Mouse (Mus musculus) neural tube, embryonic 12.5 days (tissue): ENCODE data around the gene Cldn4. TPM values are rescaled to one million over a fixed set of nuclear protein-coding genes. Genes with fewer than 3 reads are reported as not detected.
A peak's percentile ranks its signal among the peaks of the same experiment; 100 is the strongest.

Experiments
- ATAC-seq: fragments of 200-750 bp; cut with Nextera tagmentation; 2 replicates; pipeline ENCODE4 v1.8.0; 2017; ENCODE audit warnings: low read depth, mild to moderate bottlenecking, moderate TSS enrichment, moderate library complexity; ENCODE audit not compliant: low FRiP score
- H3K27ac ChIP-seq: fragments of 300-500 bp; sonication (generic); 2 replicates; pipeline ENCODE4 v1.5.1; 2016
- H3K27me3 ChIP-seq: fragments of 300-500 bp; sonication (generic); replicated peaks from 2 replicates; pipeline ENCODE4 v1.6.1; 2016; ENCODE audit warnings: mild to moderate bottlenecking
- H3K36me3 ChIP-seq: fragments of 300-500 bp; sonication (generic); 2 replicates; pipeline ENCODE4 v1.6.1; 2016; ENCODE audit warnings: mild to moderate bottlenecking
- H3K4me1 ChIP-seq: fragments of 300-500 bp; sonication (generic); 2 replicates; pipeline ENCODE4 v1.6.1; 2016
- H3K4me2 ChIP-seq: fragments of 300-500 bp; sonication (generic); replicated peaks from 2 replicates; pipeline ENCODE4 v1.6.1; 2016; ENCODE audit warnings: mild to moderate bottlenecking
- H3K4me3 ChIP-seq: fragments of 300-500 bp; sonication (generic); 2 replicates; pipeline ENCODE4 v1.5.1; 2016
- H3K9ac ChIP-seq: fragments of 300-500 bp; sonication (generic); 2 replicates; pipeline ENCODE4 v1.6.1; 2016; ENCODE audit warnings: mild to moderate bottlenecking
- H3K9me3 ChIP-seq: fragments of 300-500 bp; sonication (generic); 2 replicates; pipeline ENCODE4 v1.6.1; 2016; ENCODE audit warnings: mild to moderate bottlenecking
- WGBS: fragments of 180-500 bp; shearing (Covaris S2); methylation state at CpG from one replicate; pipeline ENCODE4 v1.1.7; 2016; 5-methylcytosine and 5-hydroxymethylcytosine counted together
- polyA plus RNA-seq: library from polyadenylated mRNA; unstranded; fragments of >200 nt; fragmentation: Nextera tagmentation; extraction: Ambion mirVana; gene quantifications from 2 replicates; pipeline ENCODE4 v1.2.1, GENCODE M21; 2016

Cldn4 gene
- 2.0 and 2.1 TPM in 2 replicates for polyA plus RNA-seq

DNA sequence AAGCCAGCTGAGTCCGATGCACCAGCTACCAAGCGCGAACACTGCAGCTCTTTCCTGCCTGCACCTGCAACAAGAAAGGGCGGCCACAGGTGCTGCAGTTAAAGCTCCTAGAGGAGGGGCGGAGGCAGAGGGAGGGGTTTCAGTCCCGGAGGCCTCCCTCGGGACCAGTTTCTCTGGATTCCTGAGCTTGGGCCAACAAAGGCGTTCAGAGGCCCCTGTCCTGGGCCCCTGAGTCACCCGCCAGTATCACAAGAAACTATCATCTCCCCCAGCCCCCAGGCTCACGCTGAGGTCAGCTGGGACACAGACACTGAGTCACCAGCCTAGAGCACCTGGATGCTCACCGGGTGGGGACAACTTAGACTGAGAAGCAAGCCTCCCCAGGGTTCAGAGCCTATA lies at the start of gene Cldn4:
Gene Cldn4, minus strand, starts transcription at position 78 of the 399 bp plus-strand sequence.
- Histone ChIP-seq H3K27ac (no peak within 1 kb of the TSS), H3K36me3 (no peaks in the 10 kb centered on the region), H3K9me3 (no peaks in the 10 kb centered on the region), H3K4me3 (0 out of 2 replicates have a peak within 1 kb of the TSS, but pooled peaks have one; percentile 1), H3K4me1 (peaks cover 5% of the 10 kb centered on the region; the same call in 1 of the 2 replicates), H3K9ac (no peak within 1 kb of the TSS), H3K27me3 (peaks cover 37% of the 10 kb centered on the region), H3K4me2 (peak within 1 kb of the TSS; percentile 36)
- 8% methylated on average over 11 of the region's 11 CpGs for WGBS
- no peak for ATAC-seq

DNA sequence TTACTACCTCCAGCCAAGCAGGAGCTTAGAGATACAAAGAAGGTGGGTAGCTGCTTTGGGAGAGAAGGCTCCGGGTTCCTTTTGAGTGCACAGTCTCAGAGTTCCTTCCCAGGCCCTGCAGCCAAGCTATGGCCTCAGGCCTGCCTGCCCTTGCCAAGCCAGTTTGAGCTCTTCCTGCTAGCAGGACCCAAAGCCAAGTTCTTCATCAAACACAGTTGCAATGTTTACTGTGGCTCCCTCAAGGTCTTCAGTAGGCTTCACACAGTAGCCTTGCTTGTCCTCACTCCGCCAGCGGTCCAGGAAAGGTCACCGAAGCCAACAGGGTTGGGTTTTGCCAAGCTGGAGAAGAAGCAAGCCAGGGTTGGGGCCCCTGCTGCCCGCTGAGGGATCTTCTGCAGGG lies 45.8 kb upstream of the Cldn4 start:
- no peak overlapping the region for H3K9ac ChIP-seq
- H3K4me2 ChIP-seq: no peak overlapping the region
- H3K9me3 ChIP-seq: no peaks in the 10 kb centered on the region
- H3K4me3 ChIP-seq: no peak overlapping the region
- no peak overlapping the region for H3K27ac ChIP-seq
- no peaks in the 10 kb centered on the region for H3K36me3 ChIP-seq
- H3K4me1 ChIP-seq: no peaks in the 10 kb centered on the region
- ATAC-seq: no peak
- 86% methylated on average over 5 of the region's 5 CpGs for WGBS
- peaks cover 13% of the 10 kb centered on the region for H3K27me3 ChIP-seq

DNA sequence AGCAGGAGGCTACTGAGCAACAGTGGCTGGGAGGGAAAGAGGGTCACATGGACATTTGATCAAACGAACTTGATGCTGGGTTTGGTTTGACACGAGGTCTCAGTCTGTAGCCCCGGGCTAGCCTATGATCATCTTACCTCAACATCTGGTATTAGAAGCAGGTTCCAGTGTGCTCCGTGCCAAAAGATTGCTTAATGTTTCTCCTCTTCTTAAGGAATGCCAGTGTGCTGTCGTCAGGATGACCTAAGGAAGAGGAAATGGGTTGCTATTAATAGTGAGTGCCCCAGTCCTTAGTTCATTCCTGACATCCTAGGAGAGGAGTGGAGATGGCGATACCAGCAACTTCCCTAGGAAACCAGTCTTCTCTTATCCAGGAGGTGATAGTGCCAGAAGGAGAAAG lies 43.0 kb upstream of the Cldn4 start:
- Histone ChIP-seq H3K4me1 (peaks cover 18% of the 10 kb centered on the region), H3K9me3 (no peaks in the 10 kb centered on the region), H3K27ac (no peak overlapping the region), H3K4me2 (no peak overlapping the region), H3K27me3 (peaks cover 41% of the 10 kb centered on the region), H3K9ac (no peak overlapping the region), H3K4me3 (no peak overlapping the region), H3K36me3 (no peaks in the 10 kb centered on the region)
- WGBS: 78% methylated on average over 6 of the region's 6 CpGs
- ATAC-seq: no peak

DNA sequence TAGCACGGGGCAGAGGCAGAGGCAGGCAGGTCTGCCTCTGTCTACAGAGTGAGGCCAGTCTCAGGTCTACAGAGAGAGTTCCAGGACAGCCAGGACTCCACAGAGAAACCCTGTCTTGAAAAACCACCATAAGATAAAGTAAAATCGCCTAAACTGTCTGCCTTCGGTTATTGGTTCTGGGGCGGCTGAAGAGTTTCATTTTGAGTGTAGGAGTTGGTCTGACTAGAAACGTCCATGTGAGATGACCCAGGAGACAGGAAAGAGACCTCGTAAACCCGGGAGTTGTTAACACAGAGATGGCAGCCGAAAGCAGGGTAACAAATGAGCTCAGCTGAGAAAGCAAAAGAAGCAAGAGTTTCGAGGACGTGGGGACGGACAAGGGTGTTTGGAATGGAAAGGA lies 42.4 kb upstream of the Cldn4 start:
- no peak overlapping the region for H3K4me3 ChIP-seq
- no peak overlapping the region for H3K9ac ChIP-seq
- peaks cover 19% of the 10 kb centered on the region for H3K4me1 ChIP-seq
- no peaks in the 10 kb centered on the region for H3K36me3 ChIP-seq
- no peak overlapping the region for H3K27ac ChIP-seq
- no peaks in the 10 kb centered on the region for H3K9me3 ChIP-seq
- ATAC-seq: no peak
- WGBS: 57% methylated on average over 11 of the region's 11 CpGs
- H3K27me3 ChIP-seq: peaks cover 47% of the 10 kb centered on the region
- no peak overlapping the region for H3K4me2 ChIP-seq

DNA sequence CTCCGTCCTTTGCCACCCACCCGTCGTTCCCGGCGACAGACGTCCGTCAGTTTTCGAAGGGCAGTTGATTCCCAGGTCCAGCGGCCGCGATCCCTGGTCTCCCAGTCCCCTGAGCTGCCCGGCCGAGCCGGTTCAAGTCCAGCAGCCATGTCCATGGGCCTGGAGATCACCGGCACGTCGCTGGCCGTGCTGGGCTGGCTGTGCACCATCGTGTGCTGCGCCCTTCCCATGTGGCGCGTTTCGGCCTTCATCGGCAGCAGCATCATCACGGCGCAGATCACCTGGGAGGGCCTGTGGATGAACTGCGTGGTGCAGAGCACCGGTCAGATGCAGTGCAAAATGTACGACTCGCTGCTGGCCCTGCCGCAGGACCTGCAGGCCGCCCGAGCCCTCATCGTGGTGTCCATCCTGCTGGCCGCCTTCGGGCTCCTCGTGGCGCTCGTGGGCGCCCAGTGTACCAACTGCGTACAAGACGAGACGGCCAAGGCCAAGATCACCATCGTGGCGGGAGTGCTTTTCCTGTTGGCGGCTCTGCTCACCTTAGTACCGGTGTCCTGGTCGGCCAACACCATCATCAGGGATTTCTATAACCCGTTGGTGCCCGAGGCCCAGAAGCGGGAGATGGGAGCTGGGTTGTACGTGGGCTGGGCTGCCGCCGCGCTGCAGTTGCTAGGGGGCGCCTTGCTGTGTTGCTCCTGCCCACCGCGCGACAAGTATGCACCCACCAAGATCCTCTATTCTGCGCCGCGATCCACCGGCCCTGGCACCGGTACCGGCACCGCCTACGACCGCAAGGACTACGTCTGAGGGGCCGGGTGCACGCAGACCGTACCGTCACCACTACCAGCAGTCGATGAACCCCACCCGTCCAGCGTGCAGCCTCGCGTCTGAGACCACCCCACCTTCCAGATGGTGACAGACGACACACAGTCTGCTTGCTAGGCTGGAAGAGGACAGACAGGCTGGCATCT lies 39.8 kb upstream of the Cldn4 start:
- H3K27me3 ChIP-seq: peaks cover 49% of the 10 kb centered on the region
- ATAC-seq: no peak

DNA sequence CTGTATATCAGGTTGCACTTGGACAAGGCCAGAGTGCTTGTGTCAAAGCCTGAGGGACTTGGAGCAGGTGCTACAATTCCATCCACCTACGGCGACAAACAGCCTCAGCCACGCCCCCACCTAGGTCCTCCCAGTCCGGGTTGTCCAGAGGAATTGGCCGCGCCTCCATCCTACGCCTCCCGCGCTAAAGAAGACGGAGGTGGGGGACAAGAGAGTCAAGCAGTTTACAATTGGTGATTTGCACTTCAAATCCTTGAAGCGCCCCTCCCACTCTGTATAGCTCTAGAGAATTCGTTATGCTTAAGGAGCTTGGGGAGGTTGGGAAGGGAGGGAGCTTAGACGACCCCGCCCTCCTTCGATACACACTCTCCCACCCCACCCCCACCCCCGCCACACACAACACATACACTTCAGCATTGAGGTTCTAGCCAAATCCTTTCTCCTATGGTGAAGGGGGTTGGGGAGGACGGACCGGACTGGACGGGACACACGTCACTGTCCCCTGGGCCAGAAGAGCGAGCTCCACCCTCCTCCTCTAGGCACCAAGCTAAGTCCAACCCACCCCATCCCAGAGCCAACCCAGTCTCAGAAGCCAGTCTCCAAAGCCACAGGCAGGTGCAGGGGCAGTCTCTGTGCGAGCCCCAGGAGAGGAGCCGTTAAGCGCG lies 39.0 kb upstream of the Cldn4 start, which contains the start of gene Cldn3:
Gene Cldn3, plus strand, starts transcription at position 582 of the 665 bp plus-strand sequence.
- Histone ChIP-seq H3K4me1 (peaks cover 24% of the 10 kb centered on the region), H3K4me2 (peak within 1 kb of the TSS; percentile 48), H3K9ac (0 out of 2 replicates have a peak within 1 kb of the TSS, but pooled peaks have one; percentile 13), H3K9me3 (no peaks in the 10 kb centered on the region), H3K27ac (no peak within 1 kb of the TSS), H3K36me3 (no peaks in the 10 kb centered on the region), H3K4me3 (peak within 1 kb of the TSS; percentile 22), H3K27me3 (peaks cover 49% of the 10 kb centered on the region)
- ATAC-seq: peak; percentile 25; the same call in 1 of the 2 replicates
- WGBS: 1% methylated on average over 25 of the region's 25 CpGs

More for the DNA sequence above, 39.8 kb upstream of the Cldn4 start:
- Histone ChIP-seq H3K4me1 (peaks cover 24% of the 10 kb centered on the region), H3K9me3 (no peaks in the 10 kb centered on the region), H3K9ac (0 out of 2 replicates have a peak overlapping the region, but pooled peaks have one; percentile 13), H3K27ac (no peak overlapping the region), H3K4me3 (peak overlapping the region; percentile 22), H3K36me3 (no peaks in the 10 kb centered on the region), H3K4me2 (peak overlapping the region; percentile 48)
- 3% methylated on average over 79 of the region's 79 CpGs for WGBS

DNA sequence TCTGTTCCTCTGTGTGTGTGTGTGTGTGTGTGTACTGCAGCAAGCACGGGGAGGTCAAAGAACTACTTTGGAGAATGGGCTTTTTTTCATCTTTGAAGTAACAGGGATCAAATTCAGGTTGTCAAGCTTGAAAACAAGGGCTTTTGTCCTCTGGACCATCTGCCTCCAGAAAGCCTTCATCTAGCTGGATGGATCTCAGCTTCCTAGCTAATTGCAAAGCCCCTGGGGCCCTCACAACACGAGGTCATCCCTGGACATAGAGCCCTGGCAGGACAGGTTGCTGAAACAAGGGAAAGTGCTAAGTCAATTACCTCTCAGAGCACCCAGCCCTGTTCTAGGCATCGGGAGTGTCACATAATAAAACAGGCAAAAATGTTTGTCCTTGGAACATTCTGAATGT lies 37.0 kb upstream of the Cldn4 start:
- no peaks in the 10 kb centered on the region for H3K9me3 ChIP-seq
- H3K27me3 ChIP-seq: peaks cover 41% of the 10 kb centered on the region
- H3K27ac ChIP-seq: no peak overlapping the region
- H3K36me3 ChIP-seq: no peaks in the 10 kb centered on the region
- no peak for ATAC-seq
- no peak overlapping the region for H3K4me2 ChIP-seq
- H3K4me3 ChIP-seq: no peak overlapping the region
- peaks cover 24% of the 10 kb centered on the region for H3K4me1 ChIP-seq
- H3K9ac ChIP-seq: no peak overlapping the region
- WGBS: 6% methylated on average over 3 of the region's 3 CpGs

DNA sequence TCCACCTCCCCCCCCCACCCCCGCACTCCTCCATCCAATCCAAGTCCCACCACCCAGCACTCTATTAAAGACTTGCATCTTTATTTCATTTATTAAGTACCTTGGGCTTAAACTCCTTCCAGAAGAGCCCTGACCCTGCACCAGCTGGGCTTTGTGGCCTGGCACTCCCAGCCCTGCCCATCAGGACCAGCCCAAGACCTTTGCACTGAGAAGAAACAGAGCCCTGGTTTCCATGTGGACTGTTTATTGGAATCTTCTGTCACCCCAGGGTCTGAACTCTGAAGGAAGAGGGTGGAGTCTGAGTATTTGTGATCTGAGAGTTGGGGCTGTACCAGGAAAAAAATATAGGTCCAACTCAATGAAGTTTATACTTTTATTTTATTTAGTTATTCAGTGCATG lies 36.4 kb upstream of the Cldn4 start:
- no peak overlapping the region for H3K9ac ChIP-seq
- no peak overlapping the region for H3K27ac ChIP-seq
- H3K9me3 ChIP-seq: no peaks in the 10 kb centered on the region
- H3K4me3 ChIP-seq: no peak overlapping the region
- 93% methylated on average over 1 of the region's 1 CpGs for WGBS
- no peak overlapping the region for H3K4me2 ChIP-seq
- no peak for ATAC-seq
- peaks cover 24% of the 10 kb centered on the region for H3K4me1 ChIP-seq
- H3K27me3 ChIP-seq: peaks cover 41% of the 10 kb centered on the region
- H3K36me3 ChIP-seq: no peaks in the 10 kb centered on the region

DNA sequence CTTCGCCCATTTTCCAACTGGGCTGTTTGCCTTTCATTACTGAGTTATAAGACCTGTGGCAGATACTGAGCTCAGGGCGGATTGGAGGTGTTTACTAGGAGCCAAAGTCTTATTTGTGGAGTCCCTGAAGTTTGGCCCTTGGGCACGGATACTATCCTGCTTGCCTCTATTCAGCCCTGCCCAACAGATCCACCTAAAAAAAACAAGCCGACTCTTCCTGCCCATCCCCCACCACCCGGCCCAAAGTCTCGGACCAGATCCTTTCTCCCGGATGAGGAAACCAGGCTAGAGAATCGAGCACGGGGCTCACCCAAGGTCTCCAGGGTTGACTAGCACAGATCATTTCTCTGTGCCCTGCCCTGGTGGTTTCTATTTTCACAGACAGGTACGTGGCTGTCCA lies 34.4 kb upstream of the Cldn4 start:
- no peaks in the 10 kb centered on the region for H3K9me3 ChIP-seq
- peaks cover 21% of the 10 kb centered on the region for H3K27me3 ChIP-seq
- no peak overlapping the region for H3K4me3 ChIP-seq
- no peak for ATAC-seq
- 70% methylated on average over 10 of the region's 10 CpGs for WGBS
- H3K4me2 ChIP-seq: no peak overlapping the region
- no peak overlapping the region for H3K27ac ChIP-seq
- H3K36me3 ChIP-seq: no peaks in the 10 kb centered on the region
- no peak overlapping the region for H3K9ac ChIP-seq
- peaks cover 17% of the 10 kb centered on the region; the same call in 1 of the 2 replicates for H3K4me1 ChIP-seq

DNA sequence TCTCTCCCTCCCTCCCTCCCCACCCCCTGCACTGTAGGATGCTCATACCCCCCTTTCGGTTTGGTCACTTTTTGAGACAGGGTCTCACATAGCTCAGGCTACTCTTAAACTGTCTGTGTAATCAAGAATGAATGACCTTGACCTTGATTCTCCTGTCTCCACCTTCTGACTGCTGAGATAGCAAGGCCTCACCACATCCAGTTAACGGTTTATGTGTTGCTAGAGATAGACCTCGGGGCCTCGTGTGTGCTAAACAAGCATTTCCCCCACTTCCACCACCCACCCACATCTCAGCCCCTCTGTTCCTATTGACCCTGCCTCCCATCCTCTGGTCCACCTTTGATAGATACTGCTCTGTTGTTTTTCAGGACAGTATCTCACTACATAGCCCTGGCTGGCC lies 31.1 kb upstream of the Cldn4 start:
- no peaks in the 10 kb centered on the region for H3K36me3 ChIP-seq
- H3K4me2 ChIP-seq: no peak overlapping the region
- H3K9me3 ChIP-seq: no peaks in the 10 kb centered on the region
- no peaks in the 10 kb centered on the region for H3K27me3 ChIP-seq
- WGBS: 90% methylated on average over 4 of the region's 4 CpGs
- no peaks in the 10 kb centered on the region for H3K4me1 ChIP-seq
- no peak for ATAC-seq
- H3K27ac ChIP-seq: no peak overlapping the region
- H3K9ac ChIP-seq: no peak overlapping the region
- H3K4me3 ChIP-seq: no peak overlapping the region

DNA sequence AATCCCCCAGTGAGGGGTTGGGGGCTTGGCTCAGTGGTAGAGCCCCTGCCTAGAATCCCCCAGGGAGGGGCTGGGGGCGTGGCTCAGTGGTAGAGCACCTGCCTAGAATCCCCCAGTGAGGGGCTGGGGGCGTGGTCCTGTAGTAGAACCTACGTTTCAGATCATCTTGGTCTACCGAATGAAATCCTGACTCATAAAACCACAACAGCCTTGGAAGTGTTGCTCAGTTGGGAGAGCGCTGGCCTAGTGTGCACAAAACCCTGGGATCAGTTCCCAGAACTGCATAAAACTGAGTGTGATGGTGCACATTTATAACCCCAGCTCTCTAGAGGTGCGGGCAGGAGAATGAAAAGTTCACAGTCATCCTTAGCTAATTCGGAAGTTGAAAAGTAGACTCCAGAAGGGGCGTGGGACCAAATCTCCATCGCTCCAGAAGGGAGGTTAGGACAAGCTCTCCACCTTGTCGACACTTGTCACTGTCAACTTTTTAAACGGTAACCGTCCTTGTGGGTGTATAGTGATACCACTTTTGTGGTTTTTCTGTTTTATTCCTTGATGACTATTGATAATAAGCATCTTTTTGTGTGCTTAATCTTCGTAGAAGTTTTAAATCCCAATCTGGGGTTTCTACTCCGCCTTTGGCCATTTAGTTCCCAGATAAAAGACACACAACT lies 30.0 kb upstream of the Cldn4 start:
- Histone ChIP-seq H3K27me3 (no peaks in the 10 kb centered on the region), H3K27ac (no peak overlapping the region), H3K9me3 (no peaks in the 10 kb centered on the region), H3K4me2 (no peak overlapping the region), H3K4me3 (no peak overlapping the region), H3K36me3 (no peaks in the 10 kb centered on the region), H3K9ac (no peak overlapping the region), H3K4me1 (no peaks in the 10 kb centered on the region)
- no peak for ATAC-seq
- 85% methylated on average over 14 of the region's 14 CpGs for WGBS

DNA sequence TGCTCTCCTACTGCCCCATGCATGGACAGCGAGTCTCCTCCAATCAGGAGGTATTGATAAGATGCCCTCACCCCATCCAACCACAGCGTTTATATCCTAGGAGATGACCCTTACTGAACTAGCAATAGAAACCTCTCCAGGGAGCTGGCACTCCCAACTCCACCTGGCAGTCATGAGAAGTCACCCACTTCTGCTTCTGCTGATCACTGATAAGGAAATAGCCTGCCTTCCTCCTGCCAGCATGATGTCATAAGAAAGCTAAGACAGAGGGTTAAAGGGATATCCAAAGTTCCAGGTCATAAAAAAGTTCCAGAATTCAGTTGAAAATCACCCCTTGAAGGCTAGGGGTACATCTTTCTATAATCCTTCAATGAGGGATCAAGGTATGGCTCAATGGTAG lies 29.4 kb upstream of the Cldn4 start:
- Histone ChIP-seq H3K36me3 (no peaks in the 10 kb centered on the region), H3K9me3 (no peaks in the 10 kb centered on the region), H3K4me2 (no peak overlapping the region), H3K4me3 (no peak overlapping the region), H3K27me3 (no peaks in the 10 kb centered on the region), H3K27ac (no peak overlapping the region), H3K4me1 (no peaks in the 10 kb centered on the region), H3K9ac (no peak overlapping the region)
- WGBS: 93% methylated on average over 2 of the region's 2 CpGs
- ATAC-seq: no peak
